Comparison of ENCODE assay signal across 18 mouse cellular contexts in the genomic region with DNA sequence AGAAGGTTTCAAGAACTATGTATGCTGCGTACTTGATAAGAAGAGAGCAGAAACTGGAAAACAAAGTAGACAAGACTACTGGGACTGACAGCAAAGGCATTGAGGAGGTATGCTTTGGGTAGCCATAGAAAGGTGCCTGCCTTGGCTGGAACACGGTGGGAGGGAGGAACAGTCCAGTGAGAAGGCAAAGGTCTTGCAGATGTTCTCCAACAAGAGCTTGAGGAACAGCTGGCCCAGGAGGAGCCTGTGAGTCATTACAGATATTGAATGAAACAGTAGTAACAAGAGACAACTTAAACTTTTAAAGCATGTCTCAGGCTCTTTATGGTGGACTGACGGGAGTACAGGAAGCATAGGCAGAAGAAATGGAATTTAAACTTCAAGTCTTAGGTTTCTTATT.
"Had no signal": no experiment of that assay in that cellular context is flagged by ENCODE, and none has a peak within 500 bp of the region (broad histone marks: within the 10 kb centered on the region; RNA-seq: fewer than 3 reads in every experiment).

No protein-coding gene starts in this region.

- H3K4me1 ChIP-seq: lung, embryonic 15.5 days; megakaryocyte, embryonic 14.5 days; midbrain, embryonic 13.5 days; midbrain, embryonic 15.5 days; neural tube, embryonic 12.5 days; stomach, embryonic 15.5 days had no signal

- H3K36me3 ChIP-seq: lung, embryonic 15.5 days; midbrain, embryonic 13.5 days; midbrain, embryonic 15.5 days; neural tube, embryonic 12.5 days; stomach, embryonic 15.5 days had no signal

- DNase-seq: liver, postnatal 0 days; lung, adult 2 months; lung, postnatal 14 days; lung, postnatal 36 days; right cerebral cortex, postnatal 14 days; thymus, adult 2 months; thymus, postnatal 25 days; thymus, postnatal 4 days had no signal

- H3K27ac ChIP-seq: lung, embryonic 15.5 days; macrophage; midbrain, embryonic 13.5 days; midbrain, embryonic 15.5 days; neural tube, embryonic 12.5 days; stomach, embryonic 15.5 days; stomach, postnatal 0 days had no signal

- H3K4me3 ChIP-seq: lung, embryonic 15.5 days; megakaryocyte, embryonic 14.5 days; midbrain, embryonic 13.5 days; midbrain, embryonic 15.5 days; neural tube, embryonic 12.5 days; stomach, embryonic 15.5 days had no signal

- H3K4me2 ChIP-seq: lung, embryonic 15.5 days; midbrain, embryonic 11.5 days; midbrain, embryonic 13.5 days; midbrain, embryonic 15.5 days; neural tube, embryonic 12.5 days; stomach, embryonic 15.5 days had no signal

- H3K9ac ChIP-seq: liver, postnatal 0 days; lung, embryonic 15.5 days; midbrain, embryonic 13.5 days; midbrain, embryonic 15.5 days; neural tube, embryonic 12.5 days; stomach, embryonic 15.5 days had no signal

- H3K9me3 ChIP-seq: lung, embryonic 15.5 days; midbrain, embryonic 13.5 days; midbrain, embryonic 15.5 days; neural tube, embryonic 12.5 days; stomach, embryonic 15.5 days had no signal

- H3K27me3 ChIP-seq: lung, embryonic 15.5 days; megakaryocyte, embryonic 14.5 days; midbrain, embryonic 13.5 days; midbrain, embryonic 15.5 days; neural tube, embryonic 12.5 days; stomach, embryonic 15.5 days had no signal

- ATAC-seq: liver, postnatal 0 days; lung, postnatal 0 days; midbrain, embryonic 13.5 days; midbrain, embryonic 15.5 days had no signal
